Mouse (Mus musculus) liver, embryonic 13.5 days (tissue): ENCODE measurements around the gene Chrdl1. TPM values are rescaled to one million over a fixed set of nuclear protein-coding genes. Genes with fewer than 3 reads are reported as not detected.

Experiments used
- ATAC-seq: fragments of 200-750 bp; cut with Nextera tagmentation; 2 replicates; pipeline ENCODE4 v1.8.0; 2017; ENCODE audit warnings: low read depth, mild to moderate bottlenecking, moderate number of reproducible peaks, moderate library complexity
- DNase-seq: peaks from one replicate; pipeline ENCODE4 v3.0.0; 2022
- H3K27ac ChIP-seq: fragments of 300-500 bp; sonication (generic); 2 replicates; pipeline ENCODE4 v1.5.1; 2015; ENCODE audit warnings: moderate library complexity, mild to moderate bottlenecking, inconsistent platforms
- H3K27me3 ChIP-seq: fragments of 300-500 bp; sonication (generic); 2 replicates; pipeline ENCODE4 v1.6.1; 2015; ENCODE audit warnings: mild to moderate bottlenecking, inconsistent platforms
- H3K36me3 ChIP-seq: fragments of 300-500 bp; sonication (generic); 2 replicates; pipeline ENCODE4 v1.6.1; 2015; ENCODE audit warnings: mild to moderate bottlenecking, inconsistent platforms
- H3K4me1 ChIP-seq: fragments of 300-500 bp; sonication (generic); replicated peaks from 2 replicates; pipeline ENCODE4 v1.6.1; 2015; ENCODE audit warnings: inconsistent platforms
- H3K4me2 ChIP-seq: fragments of 300-500 bp; sonication (generic); 2 replicates; pipeline ENCODE4 v1.6.1; 2015; ENCODE audit warnings: inconsistent platforms, mild to moderate bottlenecking, moderate library complexity
- H3K4me3 ChIP-seq: fragments of 300-500 bp; sonication (generic); replicated peaks from 2 replicates; pipeline ENCODE4 v1.5.1; 2015; ENCODE audit warnings: mild to moderate bottlenecking, inconsistent platforms
- H3K9ac ChIP-seq: fragments of 300-500 bp; sonication (generic); 2 replicates; pipeline ENCODE4 v1.6.1; 2015; ENCODE audit warnings: mild to moderate bottlenecking, inconsistent platforms
- H3K9me3 ChIP-seq: fragments of 300-500 bp; sonication (generic); replicated peaks from 2 replicates; pipeline ENCODE4 v1.6.1; 2016; ENCODE audit warnings: inconsistent platforms
- WGBS: fragments of 180-500 bp; shearing (Covaris S2); methylation state at CpG from one replicate; pipeline ENCODE4 v1.1.7; 2015; ENCODE audit not compliant: insufficient replicate concordance; 5-methylcytosine and 5-hydroxymethylcytosine counted together
- polyA plus RNA-seq: library from polyadenylated mRNA; unstranded; fragments of >200 nt; fragmentation: Nextera tagmentation; extraction: Ambion mirVana; gene quantifications from 2 replicates; pipeline ENCODE4 v1.2.1, GENCODE M21; 2015

The Chrdl1 gene
- polyA plus RNA-seq, 1 experiment from 2014 or later: 0.45 TPM

GRCm38 (mm10) chrX:143313166-143313565 lies 80.9 kb downstream of the Chrdl1 start:
- no peak overlapping the region for H3K9ac ChIP-seq
- no peak overlapping the region for H3K4me2 ChIP-seq
- no peak overlapping the region for H3K27ac ChIP-seq
- 55% methylated on average over 3 of the region's 3 CpGs for WGBS
- H3K4me1 ChIP-seq: no peaks in the 10 kb centered on the region
- no peaks in the 10 kb centered on the region for H3K36me3 ChIP-seq
- no peak for DNase-seq
- H3K4me3 ChIP-seq: no peak overlapping the region
- no peaks in the 10 kb centered on the region for H3K9me3 ChIP-seq
- H3K27me3 ChIP-seq: no peaks in the 10 kb centered on the region
- ATAC-seq: no peak

GRCm38 (mm10) chrX:143294726-143295125 lies 99.3 kb downstream of the Chrdl1 start:
- WGBS: 70% methylated on average over 2 of the region's 2 CpGs
- H3K9ac ChIP-seq: no peak overlapping the region
- no peaks in the 10 kb centered on the region for H3K36me3 ChIP-seq
- no peaks in the 10 kb centered on the region for H3K27me3 ChIP-seq
- H3K4me1 ChIP-seq: no peaks in the 10 kb centered on the region
- H3K9me3 ChIP-seq: no peaks in the 10 kb centered on the region
- H3K4me2 ChIP-seq: no peak overlapping the region
- H3K27ac ChIP-seq: no peak overlapping the region
- no peak for DNase-seq
- ATAC-seq: no peak
- no peak overlapping the region for H3K4me3 ChIP-seq

GRCm38 (mm10) chrX:143275202-143275601 lies 118.9 kb downstream of the Chrdl1 start:
- H3K4me1 ChIP-seq: no peaks in the 10 kb centered on the region
- no peak overlapping the region for H3K9ac ChIP-seq
- no peak for DNase-seq
- H3K27me3 ChIP-seq: no peaks in the 10 kb centered on the region
- no peak overlapping the region for H3K27ac ChIP-seq
- no peaks in the 10 kb centered on the region for H3K36me3 ChIP-seq
- no peak for ATAC-seq
- no peak overlapping the region for H3K4me2 ChIP-seq
- H3K9me3 ChIP-seq: no peaks in the 10 kb centered on the region
- 37% methylated on average over 5 of the region's 5 CpGs for WGBS
- H3K4me3 ChIP-seq: no peak overlapping the region

- Histone ChIP-seq H3K9ac (no peak overlapping the region), H3K36me3 (no peaks in the 10 kb centered on the region), H3K4me1 (no peaks in the 10 kb centered on the region), H3K4me2 (no peak overlapping the region), H3K27ac (no peak overlapping the region), H3K9me3 (no peaks in the 10 kb centered on the region), H3K4me3 (no peak overlapping the region), H3K27me3 (no peaks in the 10 kb centered on the region)
- no peak for ATAC-seq
- no peak for DNase-seq
Measured at GRCm38 (mm10) chrX:143250709-143251108, 143.4 kb downstream of the Chrdl1 start.

Other genes starting within 250 kb of the Chrdl1 start
- gene Pak3, start 124.3 kb upstream of the Chrdl1 start, polyA plus RNA-seq: 0.66 and 1.4 TPM in 2 replicates